Mouse (Mus musculus) liver, embryonic 14.5 days (tissue): ENCODE measurements at regions not wholly inside any gene's neighbourhood (a gene's known extent, or its start where the extent isn't known, plus 50 kb on each side); places are given as distances from the start of the nearest gene placed in this dataset.

Experiments
- CTCF ChIP-seq: IDR thresholded peaks from 2 replicates; pipeline ENCODE4 v1.5.1; 2016; ENCODE audit warnings: antibody characterized with exemption, low read depth, control low read depth
- EP300 ChIP-seq: IDR thresholded peaks from 2 replicates; pipeline ENCODE4 v1.6.1; 2016; ENCODE audit warnings: antibody characterized with exemption, low read depth

GRCm38 (mm10) chr16:76448773-76449172 lies 75.1 kb upstream of the Nrip1 start:
- no peak for TF ChIP-seq CTCF
- no peak for TF ChIP-seq EP300
